Mouse (Mus musculus) MEL (cell line): ENCODE results near the gene Zfp524.

ENCODE experiments used
- CHD2 ChIP-seq: IDR thresholded peaks from 2 replicates; pipeline ENCODE4 v1.6.1; 2011; ENCODE audit warnings: low read length, improper control_type of control experiment
- CTCF ChIP-seq, 3 experiments: IDR thresholded peaks in 2 of 3; conservative IDR thresholded peaks in 1 of 3; 2 replicates each; pipeline ENCODE4 v1.5.1; 2011 to 2012; ENCODE audit warnings: low read length in 3 of 3, low read depth in 2 of 3, mild to moderate bottlenecking in 2 of 3, improper control_type of control experiment in 1 of 3, inconsistent platforms in 1 of 3, mixed read lengths in 1 of 3, moderate library complexity in 1 of 3; ENCODE audit not compliant: control insufficient read depth in 1 of 3, insufficient read depth in 1 of 3, poor library complexity in 1 of 3, severe bottlenecking in 1 of 3
- E2F4 ChIP-seq: IDR thresholded peaks from 2 replicates; pipeline ENCODE4 v1.6.1; 2011; ENCODE audit warnings: low read depth, low read length, improper control_type of control experiment, borderline replicate concordance
- NELFE ChIP-seq: IDR thresholded peaks from 2 replicates; pipeline ENCODE4 v1.6.1; 2011; ENCODE audit warnings: low read depth, low read length, improper control_type of control experiment
- ZNF384 ChIP-seq: IDR thresholded peaks from 2 replicates; pipeline ENCODE4 v1.6.1; 2012; ENCODE audit warnings: low read depth, mild to moderate bottlenecking, inconsistent platforms, low read length, improper control_type of control experiment

DNA sequence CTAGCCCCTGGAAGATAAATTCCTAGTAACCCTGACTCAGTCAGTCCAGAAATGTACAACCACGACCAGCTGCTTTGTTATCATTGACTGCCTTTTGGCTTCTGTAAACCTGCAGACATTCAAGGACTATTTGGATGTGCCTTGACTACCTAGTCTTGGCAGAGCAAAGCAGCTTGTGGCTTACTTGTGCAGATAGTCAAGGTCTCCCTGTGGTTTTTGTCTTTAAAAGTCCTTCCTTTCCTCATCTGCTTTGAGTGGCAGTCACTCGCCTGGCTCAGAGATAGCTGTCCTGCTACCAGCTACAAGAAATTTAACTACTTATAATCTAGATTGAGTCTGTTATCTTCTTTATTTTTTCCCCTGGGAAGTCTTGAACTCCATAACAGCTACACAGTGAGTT, 30.8 kb downstream of the Zfp524 start:
- TF ChIP-seq NELFE (no peak), ZNF384 (no peak), CTCF (IDR thresholded peaks at IDR 0.05 in 2 of 3, conservative IDR thresholded peaks at IDR 0.05 in 1 of 3; ENCODE audit: control insufficient read depth in 1 of 3, insufficient read depth in 1 of 3, low read depth in 2 of 3, low read length in 3 of 3, poor library complexity in 1 of 3, severe bottlenecking in 1 of 3) (no peak), E2F4 (no peak), CHD2 (no peak)
